Mouse (Mus musculus) stomach, postnatal 0 days (tissue): Measurements from ENCODE around the gene Bysl. TPM values are rescaled to one million over a fixed set of nuclear protein-coding genes. Genes with fewer than 3 reads are reported as not detected.

Source experiments
- ATAC-seq: fragments of 200-750 bp; cut with Nextera tagmentation; 2 replicates; pipeline ENCODE4 v1.8.0; 2017; ENCODE audit not compliant: low FRiP score, low TSS enrichment
- DNase-seq: peaks from one replicate; pipeline ENCODE4 v3.0.0-alpha.2; 2016; ENCODE audit warnings: low spot score
- H3K27ac ChIP-seq: fragments of 300-500 bp; sonication (generic); replicated peaks from 2 replicates; pipeline ENCODE4 v1.5.1; 2014; ENCODE audit warnings: mild to moderate bottlenecking, control low read depth
- H3K27me3 ChIP-seq: fragments of 300-500 bp; sonication (generic); 2 replicates; pipeline ENCODE4 v1.6.1; 2014; ENCODE audit warnings: low read length; ENCODE audit not compliant: control insufficient read depth, insufficient read depth
- H3K36me3 ChIP-seq: fragments of 300-500 bp; sonication (generic); 2 replicates; pipeline ENCODE4 v1.6.1; 2014; ENCODE audit warnings: low read length, mixed read lengths; ENCODE audit not compliant: control insufficient read depth, insufficient read depth
- H3K4me1 ChIP-seq: fragments of 300-500 bp; sonication (generic); replicated peaks from 2 replicates; pipeline ENCODE4 v1.6.1; 2014; ENCODE audit warnings: antibody characterized with exemption; ENCODE audit not compliant: control insufficient read depth, insufficient read depth
- H3K4me2 ChIP-seq: fragments of 300-500 bp; sonication (generic); replicated peaks from 2 replicates; pipeline ENCODE4 v1.6.1; 2014; ENCODE audit warnings: low read depth, mild to moderate bottlenecking, control low read depth, moderate library complexity
- H3K4me3 ChIP-seq: fragments of 300-500 bp; sonication (generic); 2 replicates; pipeline ENCODE4 v1.5.1; 2014; ENCODE audit warnings: low read depth, low read length, control low read depth
- H3K9ac ChIP-seq: fragments of 300-500 bp; sonication (generic); 2 replicates; pipeline ENCODE4 v1.6.1; 2014; ENCODE audit warnings: mild to moderate bottlenecking, low read length, control low read depth, mixed read lengths
- H3K9me3 ChIP-seq: fragments of 300-500 bp; sonication (generic); 2 replicates; pipeline ENCODE4 v1.6.1; 2016; ENCODE audit warnings: low read length; ENCODE audit not compliant: control insufficient read depth
- CTCF ChIP-seq: IDR thresholded peaks from 2 replicates; pipeline ENCODE4 v1.5.1; 2016; ENCODE audit warnings: antibody characterized with exemption, low read depth, mild to moderate bottlenecking, moderate library complexity
- EP300 ChIP-seq: optimal IDR thresholded peaks from 2 replicates; pipeline ENCODE3; 2016; ENCODE audit warnings: antibody characterized with exemption
- WGBS: fragments of 180-500 bp; shearing (Covaris S2); extraction: QIAGEN DNeasy Blood & Tissue Kit; methylation state at CpG from one replicate; pipeline ENCODE4 v1.1.7; 2014; 5-methylcytosine and 5-hydroxymethylcytosine counted together
- polyA plus RNA-seq: library from polyadenylated mRNA; unstranded; fragments of >200 nt; fragmentation: Nextera tagmentation; extraction: Ambion mirVana; gene quantifications from 2 replicates; pipeline ENCODE4 v1.2.1, GENCODE M21; 2015

The Bysl gene
- polyA plus RNA-seq, 1 experiment from 2014 or later: 13.6 TPM

DNA sequence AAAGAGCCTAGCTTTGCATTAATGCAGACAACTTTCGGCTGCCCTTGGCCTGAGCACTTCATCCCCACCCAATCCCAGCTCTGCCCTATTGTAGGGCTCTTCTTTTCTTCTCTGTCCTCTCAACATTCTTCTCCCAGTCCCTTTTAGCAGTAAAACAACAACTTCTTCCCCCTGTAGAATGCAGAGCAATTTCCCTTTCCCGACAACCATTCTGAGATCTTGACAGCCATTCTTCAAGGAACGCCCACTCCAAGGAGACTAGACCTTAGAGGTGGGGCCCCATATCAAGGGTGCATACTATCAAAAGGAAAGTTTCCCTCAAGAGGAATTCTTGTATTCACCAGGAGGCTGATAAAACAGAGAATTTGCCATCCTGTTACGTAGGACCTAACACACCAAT lies 37.7 kb upstream of the Bysl start:
- WGBS: 58% methylated on average over 4 of the region's 4 CpGs
- no peaks in the 10 kb centered on the region for H3K36me3 ChIP-seq

DNA sequence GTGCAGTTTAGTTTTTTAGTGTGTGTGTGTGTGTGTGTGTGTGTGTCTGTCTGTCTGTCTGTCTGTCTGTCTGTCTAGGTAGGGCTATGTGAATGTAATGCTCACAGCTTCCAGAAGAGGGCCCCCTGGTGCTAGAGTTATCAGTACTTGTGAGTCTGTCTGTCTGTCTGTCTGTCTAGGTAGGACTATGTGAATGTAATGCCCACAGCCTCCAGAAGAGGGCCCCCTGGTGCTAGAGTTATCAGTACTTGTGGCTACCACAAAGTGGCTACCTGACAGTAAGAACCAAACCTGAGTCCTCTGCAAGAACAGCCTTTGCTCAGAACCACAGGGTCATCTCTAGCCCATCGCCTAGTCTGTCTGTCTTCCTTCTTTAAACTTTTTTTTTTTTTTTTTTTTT lies 35.4 kb upstream of the Bysl start:
- Histone ChIP-seq H3K27me3 (no peaks in the 10 kb centered on the region), H3K4me3 (no peak overlapping the region), H3K4me1 (no peaks in the 10 kb centered on the region), H3K9me3 (no peaks in the 10 kb centered on the region), H3K36me3 (no peaks in the 10 kb centered on the region), H3K27ac (no peak overlapping the region), H3K9ac (no peak overlapping the region), H3K4me2 (no peak overlapping the region)
- TF ChIP-seq EP300: no peak
- TF ChIP-seq CTCF: peak; percentile 83
- DNase-seq: peak; percentile 85
- ATAC-seq: peak; percentile 45; the same call in 1 of the 2 replicates
- 90% methylated on average over 1 of the region's 1 CpGs for WGBS

More for the DNA sequence above, 37.7 kb upstream of the Bysl start:
- DNase-seq: no peak
- Histone ChIP-seq H3K9me3 (no peaks in the 10 kb centered on the region), H3K27me3 (no peaks in the 10 kb centered on the region), H3K4me1 (no peaks in the 10 kb centered on the region), H3K27ac (no peak overlapping the region), H3K9ac (no peak overlapping the region), H3K4me2 (no peak overlapping the region), H3K4me3 (no peak overlapping the region)
- TF ChIP-seq CTCF: no peak
- TF ChIP-seq EP300: no peak
- no peak for ATAC-seq

- WGBS: 69% methylated on average over 2 of the region's 2 CpGs
- TF ChIP-seq CTCF: peak; percentile 36
- no peak for TF ChIP-seq EP300
- ATAC-seq: no peak
Observed at GRCm38 (mm10) chr17:47642992-47643391, 31.7 kb upstream of the Bysl start.

DNA sequence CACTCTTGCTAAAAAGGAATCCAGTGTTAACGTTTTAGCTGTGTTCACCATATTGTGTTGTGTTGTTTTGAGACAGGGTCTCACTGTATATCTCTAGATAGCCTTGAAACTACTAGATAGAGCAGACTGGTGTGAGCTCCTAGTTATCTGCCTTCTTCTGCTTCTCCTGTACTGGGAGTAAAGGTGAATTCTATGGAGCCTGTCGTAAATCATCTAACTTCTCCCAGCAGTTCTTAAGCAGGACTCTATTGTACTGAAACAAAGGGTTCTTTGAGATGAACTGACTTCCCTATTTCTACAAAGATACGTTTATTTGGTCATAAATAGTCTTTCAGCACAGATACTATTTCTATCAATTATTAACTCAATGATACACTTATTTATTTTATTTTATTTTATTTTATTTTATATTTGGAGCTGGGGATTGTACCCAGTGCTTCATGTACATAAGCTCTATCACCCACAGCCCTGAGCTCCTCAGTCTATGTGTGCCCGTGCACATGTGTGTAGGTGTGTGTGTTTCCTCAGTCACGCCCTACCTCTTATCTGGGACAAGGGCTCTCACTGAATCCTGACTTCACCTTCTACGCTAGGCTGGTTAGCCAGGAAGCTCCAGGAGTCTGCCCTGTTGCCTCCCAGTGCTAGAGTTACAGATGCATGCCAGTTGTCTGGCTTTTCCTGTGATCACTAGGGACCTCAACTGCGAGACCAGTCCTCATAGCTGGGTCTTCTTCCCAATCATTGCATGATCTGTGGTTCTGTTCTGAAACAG lies 22.9 kb upstream of the Bysl start:
- no peaks in the 10 kb centered on the region for H3K9me3 ChIP-seq
- H3K4me1 ChIP-seq: peaks cover 3% of the 10 kb centered on the region; the same call in 1 of the 2 replicates
- no peaks in the 10 kb centered on the region for H3K27me3 ChIP-seq
- H3K36me3 ChIP-seq: no peaks in the 10 kb centered on the region; the same call in 1 of the 2 replicates
- DNase-seq (peak; percentile 57), ATAC-seq (peak; percentile 80)
- H3K9ac ChIP-seq: no peak overlapping the region
- no peak overlapping the region for H3K4me2 ChIP-seq
- WGBS: 65% methylated on average over 7 of the region's 7 CpGs
- peak overlapping the region; percentile 8; the same call in 1 of the 2 replicates for H3K27ac ChIP-seq
- no peak overlapping the region for H3K4me3 ChIP-seq
- TF ChIP-seq CTCF (no peak), EP300 (no peak)

More at GRCm38 (mm10) chr17:47642992-47643391, 31.7 kb upstream of the Bysl start:
- Histone ChIP-seq H3K9me3 (no peaks in the 10 kb centered on the region), H3K4me2 (no peak overlapping the region), H3K9ac (no peak overlapping the region), H3K36me3 (no peaks in the 10 kb centered on the region), H3K4me1 (no peaks in the 10 kb centered on the region), H3K27ac (no peak overlapping the region), H3K27me3 (no peaks in the 10 kb centered on the region), H3K4me3 (no peak overlapping the region)
- no peak for DNase-seq

GRCm38 (mm10) chr17:47632181-47632840 lies 21.0 kb upstream of the Bysl start:
- Histone ChIP-seq H3K27ac (no peak overlapping the region), H3K36me3 (no peaks in the 10 kb centered on the region; the same call in 1 of the 2 replicates), H3K4me3 (no peak overlapping the region), H3K4me1 (peaks cover 3% of the 10 kb centered on the region; the same call in 1 of the 2 replicates), H3K9me3 (no peaks in the 10 kb centered on the region), H3K27me3 (no peaks in the 10 kb centered on the region), H3K4me2 (no peak overlapping the region), H3K9ac (no peak overlapping the region)
- TF ChIP-seq CTCF: no peak
- TF ChIP-seq EP300: no peak
- WGBS: 67% methylated on average over 4 of the region's 4 CpGs
- DNase-seq (no peak), ATAC-seq (no peak)

DNA sequence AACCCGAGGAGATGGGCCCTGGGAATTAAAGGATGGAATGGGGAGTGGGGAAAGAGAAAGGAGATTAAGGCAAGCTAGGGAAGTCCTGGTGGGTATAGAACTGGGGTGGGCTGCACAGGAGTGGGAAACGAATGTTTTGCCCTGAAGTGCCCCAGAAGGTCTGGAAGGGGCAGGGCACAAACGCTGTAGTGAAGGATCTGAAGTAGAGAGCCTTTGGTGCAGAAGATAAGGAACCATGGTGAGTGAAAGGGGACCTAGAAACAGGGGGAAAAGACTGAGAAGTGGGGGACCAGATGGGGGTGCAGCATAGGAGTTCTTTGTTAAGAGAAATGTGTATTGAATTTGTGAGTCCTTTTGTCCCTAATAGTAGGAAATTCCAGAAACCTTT lies 19.4 kb upstream of the Bysl start, which contains the start of gene Usp49:
Usp49 (plus strand) TSS at position 13 of the 388 bp plus-strand sequence.
- Histone ChIP-seq H3K4me2 (peak within 1 kb of the TSS; percentile 98), H3K27ac (peak within 1 kb of the TSS; percentile 93), H3K27me3 (no peaks in the 10 kb centered on the region), H3K4me1 (peaks cover 3% of the 10 kb centered on the region; the same call in 1 of the 2 replicates), H3K36me3 (peaks cover 7% of the 10 kb centered on the region; the same call in 1 of the 2 replicates), H3K4me3 (peak within 1 kb of the TSS; percentile 79), H3K9ac (peak within 1 kb of the TSS; percentile 68), H3K9me3 (no peaks in the 10 kb centered on the region)
- TF ChIP-seq CTCF (no peak), EP300 (no peak)
- 0% methylated on average over 3 of the region's 3 CpGs for WGBS
- ATAC-seq (no peak), DNase-seq (no peak)
